Mouse (Mus musculus) CH12.LX (cell line): ENCODE measurements around the gene Tmem171. TPM values are rescaled to one million over a fixed set of nuclear protein-coding genes. Genes with fewer than 3 reads are reported as not detected.

ENCODE experiments used
- DNase-seq: peaks from one replicate; pipeline ENCODE4 v3.0.0-alpha.2; 2013; ENCODE audit errors: extremely low read depth
- H3K27ac ChIP-seq: 2 replicates; pipeline ENCODE4 v1.5.1; 2012; ENCODE audit warnings: low read depth, mild to moderate bottlenecking, control low read depth, moderate library complexity; ENCODE audit not compliant: insufficient read depth
- H3K27me3 ChIP-seq: replicated peaks from 2 replicates; pipeline ENCODE3; 2012; ENCODE audit warnings: inconsistent platforms
- H3K36me3 ChIP-seq, 2 experiments: replicated peaks in 1 of 2; 2 replicates each; pipeline versions ENCODE3 to v1.6.1; 2012; ENCODE audit warnings: inconsistent platforms in 1 of 2, low read length in 1 of 2, mild to moderate bottlenecking in 1 of 2, mixed read lengths in 1 of 2, moderate library complexity in 1 of 2; ENCODE audit not compliant: control insufficient read depth in 1 of 2, insufficient read depth in 1 of 2
- H3K4me1 ChIP-seq, 2 experiments: 2 replicates each; pipeline ENCODE4 v1.6.1; 2012; ENCODE audit warnings: inconsistent platforms in 1 of 2, moderate library complexity in 1 of 2; ENCODE audit not compliant: insufficient read depth in 2 of 2, control insufficient read depth in 1 of 2
- H3K4me2 ChIP-seq: 2 replicates; pipeline ENCODE4 v1.6.1; 2012; ENCODE audit warnings: low read depth, mild to moderate bottlenecking, control low read depth; ENCODE audit not compliant: poor library complexity, insufficient read depth, severe bottlenecking
- H3K4me3 ChIP-seq, 3 experiments: fragments of 150-350 bp in 1 of 3; sonication (generic) in 1 of 3; replicated peaks in 1 of 3; 2 replicates each; pipeline versions ENCODE3 to v1.5.1; 2011 to 2012; ENCODE audit warnings: low read depth in 2 of 3, low read length in 2 of 3, mild to moderate bottlenecking in 2 of 3, moderate library complexity in 2 of 3, control low read depth in 1 of 3, improper control_type of control experiment in 1 of 3, inconsistent platforms in 1 of 3, mixed read lengths in 1 of 3; ENCODE audit not compliant: poor library complexity in 1 of 3
- H3K79me2 ChIP-seq: replicated peaks from 2 replicates; pipeline ENCODE4 v1.6.1; 2012; ENCODE audit warnings: mild to moderate bottlenecking, moderate library complexity; ENCODE audit not compliant: control insufficient read depth, poor library complexity, insufficient read depth, severe bottlenecking; ENCODE audit errors: extremely low read depth
- H3K9ac ChIP-seq: 2 replicates; pipeline ENCODE4 v1.6.1; 2012; ENCODE audit warnings: low read depth, mild to moderate bottlenecking, control low read depth, moderate library complexity; ENCODE audit not compliant: insufficient read depth
- H3K9me3 ChIP-seq: replicated peaks from 2 replicates; pipeline ENCODE3; 2012; ENCODE audit warnings: low read length, inconsistent platforms, mixed read lengths
- CHD1 ChIP-seq: IDR thresholded peaks from 2 replicates; pipeline ENCODE4 v1.6.1; 2012; ENCODE audit warnings: low read depth, low read length, improper control_type of control experiment, inconsistent platforms
- CHD2 ChIP-seq: IDR thresholded peaks from 2 replicates; pipeline ENCODE4 v1.6.1; 2011; ENCODE audit warnings: low read length, improper control_type of control experiment
- CTCF ChIP-seq, 2 experiments: IDR thresholded peaks in 1 of 2; conservative IDR thresholded peaks in 1 of 2; 2 replicates each; pipeline ENCODE4 v1.5.1; 2011 to 2012; ENCODE audit warnings: low read depth in 2 of 2, low read length in 2 of 2, improper control_type of control experiment in 1 of 2, inconsistent platforms in 1 of 2, mild to moderate bottlenecking in 1 of 2, moderate library complexity in 1 of 2
- ELF1 ChIP-seq: IDR thresholded peaks from 2 replicates; pipeline ENCODE4 v1.6.1; 2014; ENCODE audit warnings: low read depth, mild to moderate bottlenecking, inconsistent platforms, low read length, improper control_type of control experiment
- EP300 ChIP-seq: IDR thresholded peaks from 2 replicates; pipeline ENCODE4 v1.6.1; 2011; ENCODE audit warnings: low read length, improper control_type of control experiment
- ETS1 ChIP-seq: conservative IDR thresholded peaks from 2 replicates; pipeline ENCODE4 v1.6.1; 2012; ENCODE audit warnings: low read depth, mild to moderate bottlenecking, inconsistent platforms, low read length, improper control_type of control experiment, moderate library complexity
- HCFC1 ChIP-seq: IDR thresholded peaks from 2 replicates; pipeline ENCODE4 v1.6.1; 2012; ENCODE audit warnings: low read depth, mild to moderate bottlenecking, inconsistent platforms, low read length, improper control_type of control experiment
- JUN ChIP-seq: IDR thresholded peaks from 2 replicates; pipeline ENCODE4 v1.6.1; 2011; ENCODE audit warnings: low read depth, mild to moderate bottlenecking, low read length, improper control_type of control experiment, moderate library complexity; ENCODE audit not compliant: insufficient read depth
- JUND ChIP-seq: conservative IDR thresholded peaks from 2 replicates; pipeline ENCODE4 v1.6.1; 2011; ENCODE audit warnings: low read depth, low read length, improper control_type of control experiment
- MAZ ChIP-seq: IDR thresholded peaks from 2 replicates; pipeline ENCODE4 v1.6.1; 2012; ENCODE audit warnings: low read depth, mild to moderate bottlenecking, inconsistent platforms, low read length, improper control_type of control experiment, moderate library complexity
- MEF2A ChIP-seq: IDR thresholded peaks from 2 replicates; pipeline ENCODE4 v1.6.1; 2014; ENCODE audit warnings: low read depth, mild to moderate bottlenecking, inconsistent platforms, low read length, improper control_type of control experiment, borderline replicate concordance
- MYC ChIP-seq: IDR thresholded peaks from 2 replicates; pipeline ENCODE4 v1.6.1; 2011; ENCODE audit warnings: low read depth, mild to moderate bottlenecking, improper control_type of control experiment, low read length
- NRF1 ChIP-seq: IDR thresholded peaks from 2 replicates; pipeline ENCODE4 v1.6.1; 2014; ENCODE audit warnings: low read depth, mild to moderate bottlenecking, inconsistent platforms, low read length, improper control_type of control experiment, moderate library complexity
- PAX5 ChIP-seq: IDR thresholded peaks from 2 replicates; pipeline ENCODE4 v1.6.1; 2012; ENCODE audit warnings: low read length, inconsistent platforms, mixed read lengths
- POLR2A ChIP-seq: IDR thresholded peaks from 2 replicates; pipeline ENCODE4 v1.6.1; 2011; ENCODE audit warnings: low read depth, mild to moderate bottlenecking, improper control_type of control experiment, low read length
- RAD21 ChIP-seq: IDR thresholded peaks from 2 replicates; pipeline ENCODE4 v1.6.1; 2011; ENCODE audit warnings: low read depth, mild to moderate bottlenecking, low read length, improper control_type of control experiment, moderate library complexity
- SMC3 ChIP-seq: IDR thresholded peaks from 2 replicates; pipeline ENCODE4 v1.6.1; 2011; ENCODE audit warnings: low read depth, low read length, improper control_type of control experiment
- TBP ChIP-seq: conservative IDR thresholded peaks from 2 replicates; pipeline ENCODE4 v1.6.1; 2011; ENCODE audit warnings: low read depth, low read length, improper control_type of control experiment
- USF1 ChIP-seq: IDR thresholded peaks from 2 replicates; pipeline ENCODE4 v1.6.1; 2014; ENCODE audit warnings: low read depth, mild to moderate bottlenecking, inconsistent platforms, low read length, improper control_type of control experiment
- ZC3H11A ChIP-seq: IDR thresholded peaks from 2 replicates; pipeline ENCODE4 v1.6.1; 2012; ENCODE audit warnings: low read depth, mild to moderate bottlenecking, inconsistent platforms, low read length, improper control_type of control experiment
- ZNF384 ChIP-seq: IDR thresholded peaks from 2 replicates; pipeline ENCODE4 v1.6.1; 2012; ENCODE audit warnings: low read depth, low read length, improper control_type of control experiment, inconsistent platforms
- dilution Hi-C: fragments of 300-500 bp; cut with MboI; formaldehyde crosslinking; loops from 2 replicates; pipeline ENCODE4 v1.14.3; 2020; ENCODE audit warnings: low sequenced_read_pairs; ENCODE audit not compliant: extremely low pct_unique_long_range_greater_than_20kb, extremely low pct_ligation_motif_present
- in situ Hi-C: fragments of 300-500 bp; cut with MboI; formaldehyde crosslinking; loops from 3 replicates; pipeline ENCODE4 v1.14.3; 2019; ENCODE audit warnings: low sequenced_read_pairs, low pct_ligation_motif_present, low pct_unique_long_range_greater_than_20kb, mixed read lengths
- polyA plus RNA-seq: library from polyadenylated mRNA; unstranded; fragments of >175 nt; gene quantifications from 2 replicates; pipeline ENCODE4 v1.2.1, GENCODE M21; 2012; ENCODE audit warnings: low read depth; ENCODE audit not compliant: insufficient read length
- total RNA-seq, 2 experiments: library from RNA; depleted of rRNA; stranded (reverse); fragments of 300-350 nt in 1 of 2; fragments of >200 nt in 1 of 2; gene quantifications; 2 replicates each; pipeline ENCODE4 v1.2.3; 2012 to 2014

The Tmem171 gene
- total and polyA plus RNA-seq, 3 experiments = not detected

DNA sequence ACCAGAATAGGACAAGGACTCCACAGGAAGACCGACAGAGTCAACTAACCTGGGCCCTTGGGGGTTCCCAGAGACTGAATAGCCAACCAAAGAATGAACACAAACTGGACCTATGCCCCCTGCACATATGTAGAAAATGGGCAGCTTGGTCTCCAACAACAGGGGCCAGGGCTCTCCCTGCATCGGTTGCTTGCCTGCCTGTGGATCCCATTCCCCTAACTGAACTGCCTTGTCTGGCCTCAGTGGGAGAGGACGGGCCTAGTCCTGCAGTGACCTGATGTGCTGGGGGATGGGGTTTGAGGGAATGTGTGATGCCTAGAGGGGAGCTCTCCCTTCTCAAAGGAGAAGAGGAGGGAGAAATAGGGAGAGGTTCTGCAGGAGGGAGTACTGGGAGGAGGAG, 25.3 kb downstream of the Tmem171 start:
- Histone ChIP-seq H3K9ac (no peak overlapping the region), H3K4me3 (no peak overlapping the region), H3K4me2 (no peak overlapping the region), H3K9me3 (no peaks in the 10 kb centered on the region), H3K4me1 (peaks cover 0 to 16% of the 10 kb centered on the region in 2 experiments; a peak in 2 of 4 replicates), H3K27me3 (no peaks in the 10 kb centered on the region), H3K27ac (no peak overlapping the region), H3K36me3 (no peaks in the 10 kb centered on the region), H3K79me2 (no peaks in the 10 kb centered on the region)
- dilution Hi-C loops = no loop called here
- TF ChIP-seq EP300 (no peak), PAX5 (no peak), CTCF (conservative IDR thresholded peaks at IDR 0.05 in 1 of 2, IDR thresholded peaks at IDR 0.05 in 1 of 2; ENCODE audit: low read depth in 2 of 2, low read length in 2 of 2) (no peak), CHD2 (no peak)
- in situ Hi-C loops = no loop called here
- no peak for DNase-seq

DNA sequence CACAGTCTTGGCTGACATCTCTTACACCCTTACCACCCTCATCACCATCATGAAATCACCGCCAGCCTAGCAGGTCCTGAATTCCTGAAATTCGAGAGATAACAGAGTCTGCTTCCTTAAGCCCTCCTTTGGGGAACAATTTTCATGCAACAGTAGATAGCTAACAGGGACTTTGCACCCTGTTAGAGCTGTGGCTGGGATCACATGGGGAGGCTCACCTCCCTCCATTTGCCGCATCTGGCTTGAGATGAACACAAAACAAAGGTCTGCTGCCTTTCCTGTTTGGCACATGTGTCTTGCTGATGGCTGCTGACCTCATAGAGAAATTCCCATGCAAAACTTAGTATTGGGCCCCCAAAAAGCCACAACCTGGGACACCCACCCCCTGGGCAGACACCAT, 27.3 kb downstream of the Tmem171 start:
- Histone ChIP-seq H3K4me3 (no peak overlapping the region), H3K27ac (no peak overlapping the region), H3K4me2 (no peak overlapping the region), H3K27me3 (no peaks in the 10 kb centered on the region), H3K4me1 (peaks cover 0 to 16% of the 10 kb centered on the region in 2 experiments; a peak in 2 of 4 replicates), H3K9me3 (peaks cover 6% of the 10 kb centered on the region)
- DNase-seq = no peak
- dilution Hi-C loops = no loop called here
- TF ChIP-seq SMC3 = no peak
- TF ChIP-seq HCFC1 = no peak
- no peak for TF ChIP-seq RAD21
- TF ChIP-seq TBP = no peak
- TF ChIP-seq ZC3H11A = no peak
- no peak for TF ChIP-seq ELF1
- no peak for TF ChIP-seq MYC
- TF ChIP-seq ETS1 = no peak
- TF ChIP-seq POLR2A = no peak
- no peak for TF ChIP-seq ZNF384
- TF ChIP-seq MEF2A = no peak
- TF ChIP-seq, all 38 proteins: peak for 0
- in situ Hi-C loops = no loop called here
- Histone ChIP-seq H3K9ac (no peak overlapping the region), H3K36me3 (no peaks in the 10 kb centered on the region), H3K79me2 (no peaks in the 10 kb centered on the region)

DNA sequence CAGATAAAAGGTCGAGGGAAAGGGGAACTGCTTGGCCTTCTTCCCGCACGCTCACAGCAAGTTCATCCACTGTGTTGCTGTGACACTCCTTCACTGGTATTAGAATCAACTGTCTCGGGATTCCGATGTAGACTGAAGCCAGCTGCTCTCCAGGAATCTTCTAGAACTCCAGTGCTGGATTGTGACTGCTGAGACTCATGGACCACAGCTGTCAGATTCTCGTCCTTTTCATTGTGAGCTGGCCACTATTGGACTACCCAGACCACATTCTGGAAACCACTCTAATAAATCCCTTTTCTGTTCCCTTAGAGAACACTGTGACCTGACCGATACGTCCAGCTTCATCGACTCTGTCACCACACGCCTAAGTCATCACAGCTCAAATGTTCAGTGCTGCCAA, 29.4 kb downstream of the Tmem171 start:
- Histone ChIP-seq H3K9me3 (peaks cover 10% of the 10 kb centered on the region), H3K79me2 (no peaks in the 10 kb centered on the region), H3K4me1 (peaks cover 0 to 16% of the 10 kb centered on the region in 2 experiments; a peak in 2 of 4 replicates), H3K4me2 (no peak overlapping the region), H3K27me3 (no peaks in the 10 kb centered on the region), H3K9ac (no peak overlapping the region), H3K4me3 (no peak overlapping the region), H3K36me3 (no peaks in the 10 kb centered on the region), H3K27ac (no peak overlapping the region)
- in situ Hi-C loops = no loop called here
- DNase-seq = no peak
- TF ChIP-seq MEF2A (no peak), NRF1 (no peak), MAZ (no peak), USF1 (no peak), JUND (no peak), RAD21 (no peak), CHD1 (no peak), JUN (no peak)
- dilution Hi-C loops = no loop called here
